Mouse (Mus musculus) brain, embryonic 18.5 days (tissue): ENCODE results near the gene Nup205.
A peak's percentile ranks its signal among the peaks of the same experiment; 100 is the strongest.
"Not testable (repeated sequence)": the region's sequence is repeated elsewhere in the genome, so short reads cannot be mapped to it uniquely, and the experiment has no call there.

ENCODE experiments used
- DNase-seq: peaks from one replicate; pipeline ENCODE4 v3.0.0-alpha.2; 2012; ENCODE audit warnings: low read depth, low spot score

The Nup205 gene

GRCm38 (mm10) chr6:35176979-35177649 lies at the start of gene Nup205:
Gene Nup205, plus strand, starts transcription at chr6:35177421.
- DNase-seq = peak; percentile 74

DNA sequence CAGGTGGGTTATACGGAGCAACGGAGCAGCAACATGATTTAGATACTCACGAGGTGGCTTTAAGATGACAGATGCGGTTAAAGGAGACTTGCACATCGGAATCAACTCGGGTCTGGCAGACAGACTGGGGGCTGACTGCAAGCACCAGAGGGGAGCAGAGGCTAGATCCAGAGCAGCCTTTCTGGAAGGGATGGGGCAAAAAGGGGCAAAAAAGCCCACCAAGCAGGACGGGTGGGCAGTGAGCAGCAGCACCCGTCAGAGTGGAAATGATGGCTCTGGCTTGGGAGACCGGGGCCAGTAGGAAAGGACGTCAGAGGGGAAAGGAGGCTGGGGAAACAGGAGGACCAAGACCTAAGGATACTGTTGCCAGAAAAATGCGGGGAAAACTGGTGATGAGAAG lies 44.4 kb upstream of the Nup205 start:
- DNase-seq = no peak

GRCm38 (mm10) chr6:35133246-35133578 lies 44.0 kb upstream of the Nup205 start:
- DNase-seq = no peak

GRCm38 (mm10) chr6:35133579-35134488 lies 43.4 kb upstream of the Nup205 start, which contains the start of gene Cnot4:
Gene Cnot4, minus strand, starts transcription at chr6:35133724.
- DNase-seq = peak; percentile 97

- DNase-seq = no peak
Observed at GRCm38 (mm10) chr6:35134844-35135243, 42.4 kb upstream of the Nup205 start.

DNA sequence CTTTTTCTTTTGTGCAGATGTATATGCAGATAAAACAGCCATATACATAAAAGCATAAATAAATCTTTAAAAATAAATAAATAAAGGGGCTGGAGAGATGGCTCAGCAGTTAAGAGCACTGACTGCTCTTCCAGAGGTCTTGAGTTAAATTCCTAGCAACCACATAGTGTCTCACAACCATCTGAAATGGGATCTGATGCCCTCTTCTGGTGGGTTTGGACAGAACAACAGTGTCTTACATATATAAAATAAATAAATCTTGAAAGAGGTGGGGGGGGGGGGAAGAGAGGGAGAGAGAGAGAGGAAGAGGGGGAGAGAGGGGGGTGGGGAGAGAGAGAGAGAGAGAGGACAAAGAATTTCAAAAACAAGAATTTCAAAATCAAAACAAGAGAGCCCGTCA lies 36.9 kb upstream of the Nup205 start:
- no peak for DNase-seq

DNA sequence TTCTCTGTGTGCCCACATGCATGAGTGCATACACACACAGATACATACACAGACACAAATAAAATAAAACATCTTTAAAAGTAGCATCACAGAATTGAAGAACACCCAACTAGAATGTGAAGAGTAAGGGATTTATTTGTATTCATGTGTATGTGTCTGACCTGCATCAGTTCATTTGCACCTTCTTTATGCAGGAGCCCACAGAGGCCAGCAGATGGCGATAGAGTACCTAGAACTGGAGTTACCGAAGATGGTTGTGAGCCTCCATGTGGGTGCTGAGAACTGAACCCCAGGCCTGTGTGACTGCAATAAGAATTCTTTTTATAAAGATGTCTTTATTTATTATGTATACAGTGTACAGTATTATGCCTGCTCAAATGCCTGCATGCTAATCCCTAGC lies 31.7 kb upstream of the Nup205 start:
- DNase-seq = no peak

DNA sequence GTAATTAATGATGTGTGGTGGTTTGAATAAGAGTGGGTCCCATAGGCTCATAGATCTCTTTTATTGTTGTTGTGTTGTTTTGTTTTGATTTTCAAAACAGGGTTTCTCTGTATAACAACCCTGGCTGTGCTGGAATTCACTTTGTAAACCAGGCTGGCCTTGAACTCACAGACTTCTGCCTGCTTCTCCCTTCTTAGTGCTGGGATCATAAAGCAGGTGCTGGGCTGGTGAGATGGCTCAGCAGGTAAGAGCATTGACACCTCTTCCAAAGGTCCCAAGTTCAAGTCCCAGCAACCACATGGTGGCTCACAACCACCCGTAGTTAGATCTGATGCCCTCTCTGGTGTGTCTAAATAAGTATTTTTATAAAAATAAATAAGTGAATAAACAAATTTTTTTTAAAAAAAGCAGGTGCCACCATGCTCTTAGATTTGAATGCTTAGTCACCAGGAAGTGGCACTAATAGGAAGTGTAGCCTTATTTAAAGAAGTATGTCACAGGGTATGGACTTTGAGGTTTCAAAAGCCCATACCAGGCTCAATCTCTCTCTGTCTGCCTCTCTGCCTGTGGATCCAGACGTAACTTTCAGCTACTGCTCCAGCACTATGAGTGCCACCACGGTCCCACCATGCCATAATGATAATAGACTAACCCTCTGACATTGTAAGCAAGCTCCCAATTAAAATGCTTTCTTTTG lies 29.3 kb upstream of the Nup205 start:
- no peak for DNase-seq

DNA sequence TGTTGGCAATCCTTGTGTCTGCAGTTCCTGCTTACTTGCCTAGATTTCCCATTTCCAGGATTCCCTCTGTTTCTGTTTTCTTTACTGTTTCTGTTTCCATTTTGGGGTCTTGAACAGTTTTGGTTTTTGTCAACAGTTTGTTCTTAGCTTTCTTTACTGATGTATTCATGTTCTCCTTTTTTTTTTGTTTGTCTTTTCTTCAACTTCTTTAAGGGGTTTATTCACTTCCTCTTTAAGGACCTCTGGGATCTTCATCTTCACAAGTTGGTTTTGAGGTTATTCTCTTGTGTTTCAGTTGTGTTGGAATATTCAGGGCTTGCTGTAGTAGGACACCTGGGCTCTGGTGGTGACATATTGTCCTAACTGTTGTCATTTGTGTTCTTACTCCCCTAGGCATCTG lies 22.7 kb upstream of the Nup205 start:
- DNase-seq = no peak

DNA sequence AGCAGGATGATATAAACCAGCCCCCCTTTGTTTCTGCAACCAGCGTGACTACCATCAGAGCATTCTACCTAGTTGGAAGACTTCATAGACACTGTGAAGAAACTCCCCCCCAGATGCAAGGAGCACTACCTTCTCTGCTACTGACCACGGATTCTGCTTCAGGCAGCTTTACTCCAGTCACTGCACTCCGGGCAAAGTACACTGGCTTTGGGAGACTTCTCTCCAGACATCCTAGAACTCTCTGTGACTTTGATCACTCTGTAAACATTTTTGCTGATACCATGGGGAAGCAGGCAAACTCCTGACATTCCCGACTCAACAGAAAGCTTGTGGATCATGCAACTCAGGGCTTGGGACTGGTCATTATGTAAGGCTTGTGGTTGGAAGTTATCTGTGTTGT lies 8.0 kb upstream of the Nup205 start:
- no peak for DNase-seq

DNA sequence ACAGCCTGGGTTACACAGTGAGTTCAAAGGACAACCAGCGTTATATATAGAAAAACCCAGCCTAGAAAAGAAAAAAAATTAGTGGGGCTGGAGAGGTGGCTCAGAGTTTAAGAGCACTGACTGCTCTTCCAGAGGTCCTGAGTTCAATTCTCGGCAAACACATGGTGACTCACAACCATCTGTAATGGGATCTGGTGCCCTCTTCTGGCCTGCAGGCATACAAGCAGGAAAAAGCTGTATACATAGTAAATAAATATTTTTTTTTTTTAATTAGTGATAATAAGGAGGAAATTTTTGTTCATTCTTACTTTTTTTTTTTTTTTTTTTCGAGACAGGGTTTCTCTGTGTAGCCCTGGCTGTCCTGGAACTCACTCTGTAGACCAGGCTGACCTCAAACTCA lies 5.2 kb upstream of the Nup205 start:
- not testable (repeated sequence) for DNase-seq

- DNase-seq = no peak
Observed at GRCm38 (mm10) chr6:35173181-35173580, 4.0 kb upstream of the Nup205 start.

GRCm38 (mm10) chr6:35177650-35178272 lies 540 bp downstream of the Nup205 start:
- DNase-seq = no peak

- DNase-seq = not testable (repeated sequence)
Observed at GRCm38 (mm10) chr6:35179299-35179698, 2.1 kb downstream of the Nup205 start.

GRCm38 (mm10) chr6:35184781-35185180 lies 7.6 kb downstream of the Nup205 start:
- no peak for DNase-seq

DNA sequence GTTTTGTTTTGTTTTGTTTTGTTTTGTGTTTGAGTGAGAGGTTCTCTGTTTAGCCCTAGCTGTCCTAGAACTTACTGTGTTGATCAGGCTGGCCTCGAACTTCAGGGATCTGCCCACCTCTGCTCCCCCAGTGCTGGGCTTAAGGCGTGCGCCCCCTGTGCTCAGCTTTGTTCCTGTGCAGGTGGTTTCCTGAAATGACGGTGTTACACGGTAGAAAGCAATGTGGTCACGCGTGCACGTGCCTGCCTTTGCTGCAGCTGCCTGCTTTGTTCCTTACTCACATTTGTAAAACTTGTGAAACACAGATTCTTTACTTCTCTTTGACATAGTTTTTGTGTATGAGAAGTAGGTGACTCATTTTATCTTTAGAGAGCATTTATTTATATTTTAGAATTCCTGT lies 14.0 kb downstream of the Nup205 start:
- DNase-seq = no peak

DNA sequence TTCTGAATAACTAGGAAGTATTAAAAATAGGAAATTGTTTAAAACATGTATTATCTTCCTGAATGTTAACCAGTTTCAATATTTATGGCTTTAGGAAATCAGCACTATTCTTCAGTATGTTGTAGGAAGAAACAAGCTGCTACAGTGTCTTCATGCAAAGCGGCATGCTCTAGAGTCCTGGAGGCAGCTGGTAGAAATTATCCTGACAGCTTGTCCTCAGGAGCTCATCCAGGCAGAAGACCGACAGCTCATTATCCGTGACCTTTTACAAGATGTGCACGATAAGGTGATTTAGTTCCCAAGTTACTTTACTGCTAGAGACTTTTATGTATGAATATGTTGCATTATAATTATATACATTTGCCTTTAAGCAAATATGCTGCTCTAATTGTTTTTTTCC lies 48.5 kb downstream of the Nup205 start:
- no peak for DNase-seq

DNA sequence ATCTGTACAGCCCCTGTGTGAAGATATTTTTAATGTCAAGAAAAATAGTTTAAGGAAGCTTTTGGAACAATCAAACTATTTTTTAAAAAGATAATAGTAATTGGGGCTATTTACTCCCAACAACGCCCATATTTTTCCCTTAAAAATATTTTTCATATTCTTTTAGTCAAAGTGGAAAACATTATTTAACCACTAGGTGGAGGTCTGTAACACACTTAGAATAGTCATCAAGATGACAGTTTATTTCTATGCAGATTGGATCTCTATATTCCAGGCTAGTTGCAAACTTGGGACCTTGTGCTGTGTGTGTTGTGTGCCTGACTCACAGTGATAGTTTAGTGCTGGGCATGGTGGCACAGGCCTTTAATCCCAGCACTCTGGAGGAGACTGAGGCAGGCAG lies 52.2 kb downstream of the Nup205 start:
- DNase-seq = no peak

GRCm38 (mm10) chr6:35236108-35236785 lies 59.0 kb downstream of the Nup205 start:
- DNase-seq = no peak

DNA sequence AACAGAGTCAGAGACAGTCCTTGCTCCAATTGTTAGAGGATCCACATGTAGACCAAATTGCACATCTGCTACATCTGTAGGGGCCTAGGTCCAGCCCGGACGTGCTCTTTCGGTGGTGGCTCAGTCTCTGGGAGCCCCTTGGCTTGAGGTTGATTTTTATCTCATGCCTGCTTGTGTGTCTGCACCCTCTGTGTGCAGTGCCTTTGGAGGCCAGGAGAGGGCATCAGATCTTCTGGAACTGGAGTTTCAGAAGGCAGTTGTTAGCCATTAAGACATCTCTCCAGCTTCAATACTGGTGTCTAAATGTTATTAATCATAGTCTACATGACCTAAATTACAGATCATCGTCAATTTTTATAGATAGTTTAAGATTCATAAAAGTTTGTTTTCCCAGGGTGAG lies 66.0 kb downstream of the Nup205 start:
- DNase-seq = no peak

DNA sequence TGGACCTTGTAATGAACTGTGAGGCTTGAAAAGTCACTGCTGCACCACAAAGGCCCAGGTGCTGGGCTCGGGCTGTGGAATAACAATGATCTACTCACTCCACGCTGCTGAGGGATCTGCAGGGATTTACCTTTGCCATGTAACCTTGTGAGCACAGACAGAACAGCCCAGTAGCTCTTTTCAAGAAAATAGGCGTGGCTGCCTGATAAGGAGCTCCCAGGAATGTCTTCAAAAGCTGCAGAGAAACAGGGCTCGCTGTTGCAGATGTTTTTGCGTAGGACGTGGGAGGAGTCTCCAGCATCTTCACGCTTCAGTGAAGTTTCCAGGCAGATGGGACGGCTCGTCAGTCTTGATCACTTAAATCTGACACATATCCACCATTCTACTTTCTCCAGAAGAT lies 66.8 kb downstream of the Nup205 start:
- no peak for DNase-seq
